ENCODE assay signal across 1 mouse cellular context in the genomic region with DNA sequence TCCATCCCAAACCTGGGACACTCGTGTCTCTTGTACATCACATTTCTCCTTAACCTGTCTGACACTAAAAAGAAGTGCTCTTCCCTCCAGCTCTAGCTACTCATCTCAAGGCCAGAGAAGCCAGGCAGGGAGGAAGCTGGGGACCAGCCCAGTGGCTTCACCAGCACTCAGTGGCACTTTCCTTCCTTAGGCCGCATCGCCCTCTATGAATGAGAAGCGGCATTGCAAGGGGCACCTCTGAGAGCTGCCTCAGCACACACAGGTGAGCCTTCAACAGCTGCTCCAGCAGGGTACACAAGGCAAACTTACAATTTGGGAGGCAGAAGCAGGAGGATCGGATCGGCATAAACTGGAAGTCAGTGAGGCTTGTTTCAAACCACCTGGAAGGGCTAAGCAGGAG.
TF ChIP-seq lines count a peak whose summit lies in the region.

No protein-coding gene starts in this region.

TF ChIP-seq in MEL, 35 proteins besides CTCF, POLR2A, EP300 and RAD21 (continued from another document):
- TF ChIP-seq GABPA (IDR thresholded peaks at IDR 0.05; ENCODE audit: low read depth, low read length) (no peak), NELFE (IDR thresholded peaks at IDR 0.05; ENCODE audit: low read depth, low read length) (no peak), ZKSCAN1 (IDR thresholded peaks at IDR 0.05; ENCODE audit: low read depth, low read length) (no peak), ZC3H11A (IDR thresholded peaks at IDR 0.05; ENCODE audit: low read depth, low read length) (peak; percentile 65), HCFC1 (IDR thresholded peaks at IDR 0.05; ENCODE audit: low read depth, low read length) (peak; percentile 24; the same call in 1 of the 2 replicates), MYC (IDR thresholded peaks at IDR 0.05; ENCODE audit: low read depth, low read length) (no peak), SMC3 (IDR thresholded peaks at IDR 0.05; ENCODE audit: low read depth, low read length) (peak; percentile 74), BHLHE40 (IDR thresholded peaks at IDR 0.05; ENCODE audit: borderline replicate concordance, low read depth, low read length) (no peak), SIN3A (IDR thresholded peaks at IDR 0.05; ENCODE audit: low read length) (peak; percentile 50; the same call in 1 of the 2 replicates), KAT2A (conservative IDR thresholded peaks at IDR 0.05; ENCODE audit: low read depth, low read length) (no peak), RCOR1 (IDR thresholded peaks at IDR 0.05; ENCODE audit: low read depth, low read length) (no peak), CHD1 (IDR thresholded peaks at IDR 0.05; ENCODE audit: low read depth, low read length) (no peak), JUND (IDR thresholded peaks at IDR 0.05; ENCODE audit: low read depth, low read length) (no peak), MAZ (IDR thresholded peaks at IDR 0.05; ENCODE audit: low read depth, low read length) (no peak), MAX (IDR thresholded peaks at IDR 0.05; ENCODE audit: low read length) (no peak), USF2 (IDR thresholded peaks at IDR 0.05; ENCODE audit: borderline replicate concordance in 1 of 2, insufficient read depth in 1 of 2, low read depth in 1 of 2, low read length in 2 of 2) (no peak), CHD2 (IDR thresholded peaks at IDR 0.05; ENCODE audit: low read length) (no peak), POLR2AphosphoS5 (IDR thresholded peaks at IDR 0.05; ENCODE audit: borderline replicate concordance, low read depth, low read length) (no peak), MEF2A (IDR thresholded peaks at IDR 0.05; ENCODE audit: extremely low read depth, insufficient replicate concordance, low read depth, low read length, poor library complexity, severe bottlenecking) (no peak), TBP (IDR thresholded peaks at IDR 0.05; ENCODE audit: low read depth, low read length) (no peak)
